In the genomic region with DNA sequence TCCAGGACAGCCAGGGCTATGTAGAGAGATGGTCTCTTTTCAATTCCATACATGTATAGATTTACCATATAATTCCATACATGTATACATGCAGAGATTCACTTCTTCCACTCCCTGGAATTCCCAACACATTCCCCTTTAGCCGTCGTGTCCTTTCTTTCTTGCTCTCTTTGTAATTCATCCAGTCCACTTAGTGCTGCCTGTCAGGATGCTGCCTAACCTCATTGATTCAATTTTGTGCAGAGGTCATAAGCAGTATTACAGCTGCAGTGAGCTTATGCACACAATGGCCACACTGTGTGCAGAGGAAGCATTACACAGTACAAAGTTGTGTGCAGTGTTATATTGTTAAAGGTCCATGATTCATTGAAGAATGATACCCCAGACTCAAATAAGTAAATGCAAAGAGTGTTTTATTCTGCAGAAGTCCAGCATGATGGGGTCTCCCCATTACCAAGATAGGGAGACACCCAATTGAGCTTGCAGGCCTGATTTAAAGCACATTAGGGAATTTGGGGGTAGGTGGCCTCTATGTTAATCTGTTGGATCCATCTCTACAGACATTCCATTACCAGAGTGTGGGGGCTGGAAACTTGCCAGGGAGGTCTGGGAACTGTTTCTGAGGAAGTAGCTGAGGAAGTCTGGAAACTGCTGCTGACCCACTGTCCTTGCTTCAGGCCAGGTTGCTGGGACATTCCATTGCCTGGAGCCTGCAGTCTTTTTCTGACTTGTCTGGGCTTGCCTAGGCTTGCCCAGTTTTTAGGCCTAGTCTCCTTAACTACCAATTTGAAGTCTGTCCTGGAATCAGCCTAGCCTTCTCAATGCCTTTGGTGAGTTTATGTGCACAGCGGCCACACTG, we compare ENCODE assay signal across 14 mouse cellular contexts.
A peak's percentile ranks its signal among the peaks of the same experiment; 100 is the strongest.
DNase-seq lines count a peak whose midpoint lies in the region; ATAC-seq and TF ChIP-seq lines count a peak whose summit lies in the region.
"Had no signal": no experiment of that assay in that cellular context is flagged by ENCODE, and none has a peak within 500 bp of the region (broad histone marks: within the 10 kb centered on the region; RNA-seq: fewer than 3 reads in every experiment).

No protein-coding gene starts in this region.

- H3K4me3 ChIP-seq in heart, adult 2 months = no peak overlapping the region
- no peak overlapping the region for H3K4me3 ChIP-seq in liver, embryonic 11.5 days (ENCODE audit: low read depth, low read length)
- no peak overlapping the region for H3K4me3 ChIP-seq in ES-Bruce4 (ENCODE audit: low read depth, low read length)
- H3K4me3 ChIP-seq in embryonic facial prominence, embryonic 11.5 days (ENCODE audit: low read depth, low read length) = no peak overlapping the region
- H3K4me3 ChIP-seq: layer of hippocampus, adult 2 months; limb, embryonic 12.5 days; megakaryocyte, embryonic 14.5 days had no signal

- H3K9me3 ChIP-seq in liver, embryonic 11.5 days (ENCODE audit: control insufficient read depth, low read length) = no peaks in the 10 kb centered on the region
- no peaks in the 10 kb centered on the region for H3K9me3 ChIP-seq in ES-Bruce4 (replicated peaks; ENCODE audit: control insufficient read depth, insufficient read depth, low read length, poor library complexity, severe bottlenecking)
- H3K9me3 ChIP-seq in embryonic facial prominence, embryonic 11.5 days (replicated peaks; ENCODE audit: control insufficient read depth, low read length) = no peaks in the 10 kb centered on the region
- H3K9me3 ChIP-seq: limb, embryonic 12.5 days had no signal

- 77% methylated on average over 3 of the region's 3 CpGs for WGBS in heart, adult 2 months
- 77% methylated on average over 3 of the region's 3 CpGs for WGBS in liver, embryonic 11.5 days
- 60% methylated on average over 3 of the region's 3 CpGs for WGBS in embryonic facial prominence, embryonic 11.5 days

- ATAC-seq in liver, embryonic 11.5 days (replicated peaks; ENCODE audit: low FRiP score) = no peak
- ATAC-seq in embryonic facial prominence, embryonic 11.5 days (replicated peaks; ENCODE audit: insufficient number of reproducible peaks, low FRiP score, low TSS enrichment, low read depth) = no peak
- ATAC-seq in activated CD4-positive, CD25-positive, alpha-beta regulatory T cell, adult 4 months = no peak

- intact Hi-C loops in heart, adult 2 months (cut with DNase I) = no loop called here

- no peak overlapping the region for H3K9ac ChIP-seq in heart, adult 2 months (ENCODE audit: low read depth, low read length)
- no peak overlapping the region for H3K9ac ChIP-seq in liver, embryonic 11.5 days (ENCODE audit: low read depth, low read length)
- H3K9ac ChIP-seq in ES-Bruce4 (ENCODE audit: low read depth, poor library complexity, severe bottlenecking) = peak overlapping the region; percentile 20; the same call in 1 of the 2 replicates
- no peak overlapping the region for H3K9ac ChIP-seq in embryonic facial prominence, embryonic 11.5 days (replicated peaks; ENCODE audit: low read length)
- H3K9ac ChIP-seq: limb, embryonic 12.5 days had no signal

- H3K27ac ChIP-seq in heart, adult 2 months = no peak overlapping the region
- H3K27ac ChIP-seq in liver, embryonic 11.5 days (ENCODE audit: low read depth, low read length) = no peak overlapping the region
- peak overlapping the region; percentile 85 for H3K27ac ChIP-seq in ES-Bruce4 (ENCODE audit: insufficient read depth, low read length)
- H3K27ac ChIP-seq in embryonic facial prominence, embryonic 11.5 days (replicated peaks; ENCODE audit: low read depth, low read length) = no peak overlapping the region
- H3K27ac ChIP-seq: layer of hippocampus, adult 2 months; limb, embryonic 12.5 days had no signal

- no peaks in the 10 kb centered on the region for H3K4me1 ChIP-seq in heart, adult 2 months (ENCODE audit: control insufficient read depth, insufficient read depth, low read length)
- no peaks in the 10 kb centered on the region for H3K4me1 ChIP-seq in liver, embryonic 11.5 days (replicated peaks; ENCODE audit: control insufficient read depth, insufficient read depth, low read length)
- H3K4me1 ChIP-seq in ES-Bruce4 (ENCODE audit: control insufficient read depth, insufficient read depth, low read length) = peaks cover 2% of the 10 kb centered on the region
- H3K4me1 ChIP-seq in embryonic facial prominence, embryonic 11.5 days (ENCODE audit: control insufficient read depth, insufficient read depth, low read length) = no peaks in the 10 kb centered on the region
- H3K4me1 ChIP-seq: limb, embryonic 12.5 days had no signal

- no peaks in the 10 kb centered on the region for H3K36me3 ChIP-seq in heart, adult 2 months (ENCODE audit: control insufficient read depth, insufficient read depth, low read length)
- no peaks in the 10 kb centered on the region for H3K36me3 ChIP-seq in liver, embryonic 11.5 days (ENCODE audit: control insufficient read depth, insufficient read depth, low read length)
- no peaks in the 10 kb centered on the region for H3K36me3 ChIP-seq in ES-Bruce4 (ENCODE audit: control insufficient read depth, insufficient read depth, low read length, poor library complexity, severe bottlenecking)
- H3K36me3 ChIP-seq in embryonic facial prominence, embryonic 11.5 days (replicated peaks; ENCODE audit: control insufficient read depth, insufficient read depth, low read depth, low read length) = no peaks in the 10 kb centered on the region
- H3K36me3 ChIP-seq: limb, embryonic 12.5 days had no signal

- TF ChIP-seq CTCF in heart, adult 2 months (IDR thresholded peaks at IDR 0.05) = no peak
- no peak for TF ChIP-seq CTCF in ES-Bruce4 (IDR thresholded peaks at IDR 0.05; ENCODE audit: low read depth, low read length)

- no peaks in the 10 kb centered on the region for H3K27me3 ChIP-seq in heart, adult 2 months (ENCODE audit: control insufficient read depth, insufficient read depth, low read length)
- no peaks in the 10 kb centered on the region for H3K27me3 ChIP-seq in liver, embryonic 11.5 days (replicated peaks; ENCODE audit: control insufficient read depth, insufficient read depth, low read length)
- H3K27me3 ChIP-seq in ES-Bruce4 (ENCODE audit: control insufficient read depth, insufficient read depth, low read length, poor library complexity, severe bottlenecking) = no peaks in the 10 kb centered on the region
- no peaks in the 10 kb centered on the region for H3K27me3 ChIP-seq in embryonic facial prominence, embryonic 11.5 days (ENCODE audit: control insufficient read depth, insufficient read depth, low read length)
- H3K27me3 ChIP-seq: limb, embryonic 12.5 days; megakaryocyte, embryonic 14.5 days had no signal

- DNase-seq in heart, adult 11 months = peak; percentile 89
- no peak for DNase-seq in heart, adult 2 months
- DNase-seq in liver = peak; percentile 11
- DNase-seq in liver, embryonic 11.5 days (ENCODE audit: low spot score) = no peak
- peak; percentile 12 for DNase-seq in embryonic facial prominence, embryonic 11.5 days (ENCODE audit: low spot score)
- DNase-seq in left cerebral cortex, adult 11 months (ENCODE audit: low spot score) = no peak
- DNase-seq: adrenal gland, postnatal 25 days; cerebellum, adult 9-11 months; spleen, adult 18-20 months had no signal

- no peaks in the 10 kb centered on the region for H3K79me2 ChIP-seq in heart, adult 2 months (replicated peaks; ENCODE audit: control insufficient read depth, insufficient read depth, low read length)

- no peak overlapping the region for H3K4me2 ChIP-seq in liver, embryonic 11.5 days
- H3K4me2 ChIP-seq in embryonic facial prominence, embryonic 11.5 days (ENCODE audit: low read depth, low read length) = no peak overlapping the region
- H3K4me2 ChIP-seq: limb, embryonic 12.5 days had no signal

- TF ChIP-seq EP300 in heart, adult 2 months (IDR thresholded peaks at IDR 0.05; ENCODE audit: insufficient read depth, low read depth, low read length) = no peak
- peak; percentile 98 for TF ChIP-seq EP300 in ES-Bruce4 (IDR thresholded peaks at IDR 0.05; ENCODE audit: insufficient read depth, low read depth, low read length)

- TF ChIP-seq POLR2A in heart, adult 2 months (IDR thresholded peaks at IDR 0.05; ENCODE audit: insufficient read depth, low read depth, low read length) = no peak
- TF ChIP-seq POLR2A in ES-Bruce4 (IDR thresholded peaks at IDR 0.05; ENCODE audit: insufficient read depth, low read length) = no peak

Comparison
In these comparisons a context has a peak if more than half of its experiments do, and no peak if none do; other contexts are left out.
1. DNase-seq: peak in heart, adult 11 months (single experiment), liver (single experiment) and embryonic facial prominence, embryonic 11.5 days (single experiment); none in heart, adult 2 months (0 of 2), liver, embryonic 11.5 days (single experiment) and left cerebral cortex, adult 11 months (single experiment).